Mouse (Mus musculus): ENCODE measurements around the gene Tnfsf9.
A peak's percentile ranks its signal among the peaks of the same experiment; 100 is the strongest.

The Tnfsf9 gene

GRCm38 (mm10) chr17:57095855-57096622 lies 9.1 kb upstream of the Tnfsf9 start:
- peak in 1 of 2 experiments; percentile 31 for DNase-seq (ENCODE audit: low spot score in 2 of 2)

GRCm38 (mm10) chr17:57096623-57096920 lies 8.6 kb upstream of the Tnfsf9 start:
- DNase-seq (ENCODE audit: low spot score in 2 of 2): peak; percentile 80 to 89

- DNase-seq (ENCODE audit: low spot score in 2 of 2): no peak
Measured at GRCm38 (mm10) chr17:57098321-57098720, 6.8 kb upstream of the Tnfsf9 start.

- peak in 1 of 2 experiments; percentile 35 for DNase-seq (ENCODE audit: low spot score in 2 of 2)
Measured at GRCm38 (mm10) chr17:57099629-57100325, 5.3 kb upstream of the Tnfsf9 start.

GRCm38 (mm10) chr17:57102276-57102675 lies 2.8 kb upstream of the Tnfsf9 start:
- DNase-seq (ENCODE audit: low spot score in 2 of 2): no peak

GRCm38 (mm10) chr17:57104496-57104895 lies 629 bp upstream of the Tnfsf9 start:
- no peak for DNase-seq (ENCODE audit: low spot score in 2 of 2)

- DNase-seq (ENCODE audit: low spot score in 2 of 2): no peak
Measured at GRCm38 (mm10) chr17:57106035-57106368, 877 bp downstream of the Tnfsf9 start.

GRCm38 (mm10) chr17:57107064-57107463 lies 1.9 kb downstream of the Tnfsf9 start:
- DNase-seq (ENCODE audit: low spot score in 2 of 2): no peak

GRCm38 (mm10) chr17:57108040-57108665 lies 3.0 kb downstream of the Tnfsf9 start:
- DNase-seq (ENCODE audit: low spot score in 2 of 2): no peak

GRCm38 (mm10) chr17:57108666-57109171 lies 3.6 kb downstream of the Tnfsf9 start:
- DNase-seq (ENCODE audit: low spot score in 2 of 2): no peak

- no peak for DNase-seq (ENCODE audit: low spot score in 2 of 2)
Measured at GRCm38 (mm10) chr17:57110005-57110404, 4.9 kb downstream of the Tnfsf9 start.

GRCm38 (mm10) chr17:57112768-57113474 lies 7.8 kb downstream of the Tnfsf9 start:
- no peak for DNase-seq (ENCODE audit: low spot score in 2 of 2)

GRCm38 (mm10) chr17:57116801-57117200 lies 11.7 kb downstream of the Tnfsf9 start:
- no peak for DNase-seq (ENCODE audit: low spot score in 2 of 2)

GRCm38 (mm10) chr17:57118524-57119349 lies 13.6 kb downstream of the Tnfsf9 start:
- DNase-seq (ENCODE audit: low spot score in 2 of 2): peak; percentile 20 to 57

- DNase-seq (ENCODE audit: low spot score in 2 of 2): no peak
Measured at GRCm38 (mm10) chr17:57121856-57122255, 16.7 kb downstream of the Tnfsf9 start.

GRCm38 (mm10) chr17:57123192-57124118 lies 18.3 kb downstream of the Tnfsf9 start:
- no peak for DNase-seq (ENCODE audit: low spot score in 2 of 2)

GRCm38 (mm10) chr17:57124792-57125191 lies 19.7 kb downstream of the Tnfsf9 start:
- DNase-seq (ENCODE audit: low spot score in 2 of 2): no peak

GRCm38 (mm10) chr17:57125853-57126622 lies 20.9 kb downstream of the Tnfsf9 start:
- no peak for DNase-seq (ENCODE audit: low spot score in 2 of 2)

GRCm38 (mm10) chr17:57131793-57132192 lies 26.7 kb downstream of the Tnfsf9 start:
- DNase-seq (ENCODE audit: low spot score in 2 of 2): no peak

Data from spleen, postnatal 10 days (tissue).